Mouse (Mus musculus) liver, embryonic 15.5 days (tissue): Measurements from ENCODE around the gene Rmnd5b. TPM values are rescaled to one million over a fixed set of nuclear protein-coding genes. Genes with fewer than 3 reads are reported as not detected.

Source experiments
- ATAC-seq: fragments of 200-750 bp; cut with Nextera tagmentation; 2 replicates; pipeline ENCODE4 v1.8.0; 2017; ENCODE audit warnings: moderate number of reproducible peaks, mild to moderate bottlenecking, moderate library complexity; ENCODE audit not compliant: insufficient read depth
- H3K27ac ChIP-seq: fragments of 300-500 bp; sonication (generic); replicated peaks from 2 replicates; pipeline ENCODE4 v1.5.1; 2015; ENCODE audit warnings: mild to moderate bottlenecking, inconsistent platforms
- H3K27me3 ChIP-seq: fragments of 300-500 bp; sonication (generic); 2 replicates; pipeline ENCODE4 v1.6.1; 2015; ENCODE audit warnings: mild to moderate bottlenecking, inconsistent platforms
- H3K36me3 ChIP-seq: fragments of 300-500 bp; sonication (generic); replicated peaks from 2 replicates; pipeline ENCODE4 v1.6.1; 2015; ENCODE audit warnings: moderate library complexity, mild to moderate bottlenecking, inconsistent platforms
- H3K4me1 ChIP-seq: fragments of 300-500 bp; sonication (generic); replicated peaks from 2 replicates; pipeline ENCODE4 v1.6.1; 2015; ENCODE audit warnings: inconsistent platforms
- H3K4me2 ChIP-seq: fragments of 300-500 bp; sonication (generic); 2 replicates; pipeline ENCODE4 v1.6.1; 2015; ENCODE audit warnings: moderate library complexity, mild to moderate bottlenecking, inconsistent platforms
- H3K4me3 ChIP-seq: fragments of 300-500 bp; sonication (generic); replicated peaks from 2 replicates; pipeline ENCODE4 v1.5.1; 2015; ENCODE audit warnings: mild to moderate bottlenecking, inconsistent platforms
- H3K9ac ChIP-seq: fragments of 300-500 bp; sonication (generic); 2 replicates; pipeline ENCODE4 v1.6.1; 2015; ENCODE audit warnings: moderate library complexity, mild to moderate bottlenecking, inconsistent platforms
- H3K9me3 ChIP-seq: fragments of 300-500 bp; sonication (generic); replicated peaks from 2 replicates; pipeline ENCODE4 v1.6.1; 2016; ENCODE audit warnings: inconsistent platforms
- WGBS: fragments of 180-500 bp; shearing (Covaris S2); methylation state at CpG from one replicate; pipeline ENCODE4 v1.1.7; 2015; ENCODE audit warnings: mixed read lengths; ENCODE audit not compliant: insufficient replicate concordance; 5-methylcytosine and 5-hydroxymethylcytosine counted together
- polyA plus RNA-seq: library from polyadenylated mRNA; unstranded; fragments of >200 nt; fragmentation: Nextera tagmentation; extraction: Ambion mirVana; gene quantifications from 2 replicates; pipeline ENCODE4 v1.2.1, GENCODE M21; 2015

Gene Rmnd5b
- polyA plus RNA-seq, 1 experiment from 2014 or later: 20.0 TPM

- peaks cover 10% of the 10 kb centered on the region for H3K4me1 ChIP-seq
- H3K27me3 ChIP-seq: no peaks in the 10 kb centered on the region
- WGBS: 77% methylated on average over 16 of the region's 16 CpGs
- no peak overlapping the region for H3K9ac ChIP-seq
- H3K4me2 ChIP-seq: no peak overlapping the region
- no peaks in the 10 kb centered on the region for H3K36me3 ChIP-seq
- H3K27ac ChIP-seq: no peak overlapping the region
- no peak overlapping the region for H3K4me3 ChIP-seq
- no peaks in the 10 kb centered on the region for H3K9me3 ChIP-seq
- ATAC-seq: no peak
Observed at GRCm38 (mm10) chr11:51661867-51662365, 26.2 kb upstream of the Rmnd5b start.

GRCm38 (mm10) chr11:51658705-51659104, 23.0 kb upstream of the Rmnd5b start:
- peaks cover 10% of the 10 kb centered on the region for H3K4me1 ChIP-seq
- no peak overlapping the region for H3K9ac ChIP-seq
- no peak overlapping the region for H3K4me2 ChIP-seq
- WGBS: 51% methylated on average over 6 of the region's 6 CpGs
- H3K27ac ChIP-seq: no peak overlapping the region
- H3K27me3 ChIP-seq: no peaks in the 10 kb centered on the region
- H3K36me3 ChIP-seq: no peaks in the 10 kb centered on the region
- no peak overlapping the region for H3K4me3 ChIP-seq
- H3K9me3 ChIP-seq: no peaks in the 10 kb centered on the region
- ATAC-seq: peak; percentile 44; the same call in 1 of the 2 replicates

GRCm38 (mm10) chr11:51658291-51658690, 22.6 kb upstream of the Rmnd5b start:
- no peak for ATAC-seq
- no peak overlapping the region for H3K4me3 ChIP-seq
- no peak overlapping the region for H3K4me2 ChIP-seq
- H3K9ac ChIP-seq: no peak overlapping the region
- 39% methylated on average over 7 of the region's 7 CpGs for WGBS
- no peaks in the 10 kb centered on the region for H3K27me3 ChIP-seq
- no peak overlapping the region for H3K27ac ChIP-seq
- no peaks in the 10 kb centered on the region for H3K36me3 ChIP-seq
- no peaks in the 10 kb centered on the region for H3K9me3 ChIP-seq
- peaks cover 10% of the 10 kb centered on the region for H3K4me1 ChIP-seq

GRCm38 (mm10) chr11:51656798-51657521, 21.3 kb upstream of the Rmnd5b start:
- Histone ChIP-seq H3K4me2 (no peak overlapping the region), H3K4me3 (no peak overlapping the region), H3K27ac (no peak overlapping the region), H3K9ac (no peak overlapping the region), H3K9me3 (no peaks in the 10 kb centered on the region), H3K4me1 (peaks cover 10% of the 10 kb centered on the region), H3K36me3 (no peaks in the 10 kb centered on the region), H3K27me3 (peaks cover 7% of the 10 kb centered on the region)
- WGBS: 75% methylated on average over 10 of the region's 10 CpGs
- no peak for ATAC-seq

GRCm38 (mm10) chr11:51654891-51655290, 19.2 kb upstream of the Rmnd5b start:
- ATAC-seq: no peak
- WGBS: 73% methylated on average over 3 of the region's 3 CpGs
- H3K27me3 ChIP-seq: peaks cover 27% of the 10 kb centered on the region
- no peak overlapping the region for H3K4me2 ChIP-seq
- no peaks in the 10 kb centered on the region for H3K9me3 ChIP-seq
- peaks cover 23% of the 10 kb centered on the region for H3K4me1 ChIP-seq
- H3K36me3 ChIP-seq: no peaks in the 10 kb centered on the region
- no peak overlapping the region for H3K9ac ChIP-seq
- no peak overlapping the region for H3K27ac ChIP-seq
- H3K4me3 ChIP-seq: no peak overlapping the region

- H3K27ac ChIP-seq: no peak overlapping the region
- peaks cover 26% of the 10 kb centered on the region for H3K4me1 ChIP-seq
- no peak overlapping the region for H3K4me2 ChIP-seq
- H3K9me3 ChIP-seq: no peaks in the 10 kb centered on the region
- peaks cover 39% of the 10 kb centered on the region for H3K27me3 ChIP-seq
- no peaks in the 10 kb centered on the region for H3K36me3 ChIP-seq
- ATAC-seq: no peak
- WGBS: 61% methylated on average over 6 of the region's 6 CpGs
- no peak overlapping the region for H3K9ac ChIP-seq
- no peak overlapping the region for H3K4me3 ChIP-seq
Observed at GRCm38 (mm10) chr11:51653736-51654135, 18.0 kb upstream of the Rmnd5b start.

GRCm38 (mm10) chr11:51652889-51653418, 17.3 kb upstream of the Rmnd5b start:
- 66% methylated on average over 4 of the region's 4 CpGs for WGBS
- no peak overlapping the region for H3K4me2 ChIP-seq
- peaks cover 25% of the 10 kb centered on the region for H3K4me1 ChIP-seq
- H3K9ac ChIP-seq: no peak overlapping the region
- H3K36me3 ChIP-seq: no peaks in the 10 kb centered on the region
- H3K9me3 ChIP-seq: no peaks in the 10 kb centered on the region
- no peak overlapping the region for H3K4me3 ChIP-seq
- H3K27ac ChIP-seq: no peak overlapping the region
- no peak for ATAC-seq
- H3K27me3 ChIP-seq: peaks cover 47% of the 10 kb centered on the region

GRCm38 (mm10) chr11:51650691-51651515, 15.2 kb upstream of the Rmnd5b start, which contains the start of the genes N4bp3 and D930048N14Rik:
TSS of gene N4bp3 (minus strand) at chr11:51650842.
TSS of gene D930048N14Rik (plus strand) at chr11:51650954.
- Histone ChIP-seq H3K4me2 (peak within 1 kb of the TSS; percentile 76), H3K4me3 (peak within 1 kb of the TSS; percentile 61), H3K36me3 (no peaks in the 10 kb centered on the region), H3K4me1 (peaks cover 30% of the 10 kb centered on the region), H3K9ac (peak within 1 kb of the TSS; percentile 49; the same call in 1 of the 2 replicates), H3K27ac (no peak within 1 kb of the TSS), H3K9me3 (no peaks in the 10 kb centered on the region), H3K27me3 (peaks cover 63% of the 10 kb centered on the region)
- ATAC-seq: peak; percentile 62
- 2% methylated on average over 70 of the region's 70 CpGs for WGBS

GRCm38 (mm10) chr11:51650261-51650660, 14.6 kb upstream of the Rmnd5b start:
- peak overlapping the region; percentile 76 for H3K4me2 ChIP-seq
- H3K9me3 ChIP-seq: no peaks in the 10 kb centered on the region
- H3K27ac ChIP-seq: no peak overlapping the region
- H3K27me3 ChIP-seq: peaks cover 68% of the 10 kb centered on the region
- under 1% methylated on average over 30 of the region's 30 CpGs for WGBS
- no peaks in the 10 kb centered on the region for H3K36me3 ChIP-seq
- H3K9ac ChIP-seq: peak overlapping the region; percentile 49; the same call in 1 of the 2 replicates
- H3K4me3 ChIP-seq: peak overlapping the region; percentile 61
- ATAC-seq: peak; percentile 16; the same call in 1 of the 2 replicates
- peaks cover 30% of the 10 kb centered on the region for H3K4me1 ChIP-seq

GRCm38 (mm10) chr11:51649889-51650199, 14.1 kb upstream of the Rmnd5b start:
- H3K4me1 ChIP-seq: peaks cover 30% of the 10 kb centered on the region
- no peaks in the 10 kb centered on the region for H3K9me3 ChIP-seq
- no peak overlapping the region for H3K27ac ChIP-seq
- H3K4me2 ChIP-seq: peak overlapping the region; percentile 76
- ATAC-seq: no peak
- peak overlapping the region; percentile 49; the same call in 1 of the 2 replicates for H3K9ac ChIP-seq
- H3K4me3 ChIP-seq: peak overlapping the region; percentile 61
- WGBS: 2% methylated on average over 7 of the region's 7 CpGs
- no peaks in the 10 kb centered on the region for H3K36me3 ChIP-seq
- H3K27me3 ChIP-seq: peaks cover 70% of the 10 kb centered on the region
